ENCODE assay signal across 11 mouse cellular contexts in the genomic region with DNA sequence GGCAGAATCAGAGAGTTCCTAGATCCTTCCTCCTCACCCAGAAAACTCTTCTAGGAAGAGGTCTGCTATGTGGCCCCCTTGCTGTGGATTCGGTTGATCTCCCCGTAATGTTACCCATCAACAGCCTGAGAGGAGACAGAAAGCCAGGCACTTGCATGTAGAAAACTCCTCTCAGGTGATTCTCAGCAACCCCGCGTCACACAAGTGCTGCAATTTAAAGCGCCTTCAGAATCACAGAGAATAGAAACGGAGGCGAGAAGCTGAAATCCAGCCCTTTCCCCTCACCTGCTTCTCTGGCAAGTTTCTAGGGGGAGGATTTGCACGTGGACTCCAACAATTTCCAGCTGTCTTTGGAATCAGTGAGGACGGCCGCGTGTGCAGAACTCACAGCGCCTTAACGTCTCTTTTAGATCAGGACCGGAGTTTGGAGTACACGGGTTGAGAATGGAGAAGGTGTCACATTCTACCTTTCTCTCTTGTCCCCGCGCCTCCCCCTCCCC. TPM values are rescaled to one million over a fixed set of nuclear protein-coding genes. Genes with fewer than 3 reads are reported as not detected.
DNase-seq lines count a peak whose midpoint lies in the region; ATAC-seq and TF ChIP-seq lines count a peak whose summit lies in the region.
"Had no signal": no experiment of that assay in that cellular context is flagged by ENCODE, and none has a peak within 500 bp of the region (broad histone marks: within the 10 kb centered on the region; RNA-seq: fewer than 3 reads in every experiment).

No protein-coding gene starts in this region.

- H3K9ac ChIP-seq in limb, embryonic 12.5 days (replicated peaks) = no peak overlapping the region
- no peak overlapping the region for H3K9ac ChIP-seq in neural tube, embryonic 15.5 days (replicated peaks)

- peak overlapping the region; percentile 63 for H3K4me3 ChIP-seq in heart, embryonic 10.5 days
- H3K4me3 ChIP-seq in testis, adult 2 months (ENCODE audit: control insufficient read depth, low read depth, low read length) = peak overlapping the region; percentile 68
- peak overlapping the region; percentile 56 for H3K4me3 ChIP-seq in limb, embryonic 12.5 days (replicated peaks)
- H3K4me3 ChIP-seq in neural tube, embryonic 15.5 days (replicated peaks) = peak overlapping the region; percentile 56
- no peak overlapping the region for H3K4me3 ChIP-seq in left cerebral cortex, adult 2 months

- intact Hi-C loops in heart, postnatal 10 days (cut with DNase I) = loop anchor here (2.0 kb wide), 1 partner anchor 48 kb away; a partner anchor contains a TSS
- intact Hi-C loops in left cerebral cortex, adult 2 months (cut with DNase I) = no loop called here

- TF ChIP-seq CTCF in testis, adult 2 months (IDR thresholded peaks at IDR 0.05; ENCODE audit: control insufficient read depth, insufficient read depth, insufficient replicate concordance, low read depth, low read length) = no peak
- TF ChIP-seq CTCF in left cerebral cortex, adult 2 months (IDR thresholded peaks at IDR 0.05) = no peak

- no peaks in the 10 kb centered on the region for H3K36me3 ChIP-seq in heart, embryonic 10.5 days
- H3K36me3 ChIP-seq in testis, adult 2 months (ENCODE audit: control insufficient read depth, insufficient read depth, low read length) = no peaks in the 10 kb centered on the region
- no peaks in the 10 kb centered on the region for H3K36me3 ChIP-seq in limb, embryonic 12.5 days
- no peaks in the 10 kb centered on the region for H3K36me3 ChIP-seq in neural tube, embryonic 15.5 days

- no peaks in the 10 kb centered on the region for H3K9me3 ChIP-seq in heart, embryonic 10.5 days
- no peaks in the 10 kb centered on the region for H3K9me3 ChIP-seq in limb, embryonic 12.5 days
- no peaks in the 10 kb centered on the region for H3K9me3 ChIP-seq in neural tube, embryonic 15.5 days (replicated peaks)

- H3K27ac ChIP-seq in heart, embryonic 10.5 days = no peak overlapping the region
- H3K27ac ChIP-seq in testis, adult 2 months (ENCODE audit: control insufficient read depth, insufficient read depth, low read depth, low read length) = no peak overlapping the region
- H3K27ac ChIP-seq in limb, embryonic 12.5 days = no peak overlapping the region
- H3K27ac ChIP-seq in neural tube, embryonic 15.5 days (replicated peaks) = no peak overlapping the region
- H3K27ac ChIP-seq in left cerebral cortex, adult 2 months = no peak overlapping the region

- peak; percentile 69 for DNase-seq in heart, embryonic 10.5 days (ENCODE audit: low spot score)
- no peak for DNase-seq in heart, postnatal 10 days
- DNase-seq in testis, postnatal 10 days (ENCODE audit: low spot score) = no peak
- DNase-seq in left cerebral cortex, adult 2 months (ENCODE audit: extremely low spot score in 1 of 2, low spot score in 2 of 2) = no peak
- DNase-seq in layer of hippocampus, adult 11-12 months (ENCODE audit: low spot score) = no peak
- DNase-seq: adrenal gland, adult 2 months had no signal

- WGBS in heart, embryonic 10.5 days = under 1% methylated on average over 17 of the region's 17 CpGs
- WGBS in limb, embryonic 12.5 days = 2% methylated on average over 17 of the region's 17 CpGs
- under 1% methylated on average over 17 of the region's 17 CpGs for WGBS in neural tube, embryonic 15.5 days

- peaks cover 37% of the 10 kb centered on the region for H3K4me1 ChIP-seq in heart, embryonic 10.5 days
- H3K4me1 ChIP-seq in testis, adult 2 months (ENCODE audit: control insufficient read depth, insufficient read depth, low read length) = peaks cover 33% of the 10 kb centered on the region
- peaks cover 49% of the 10 kb centered on the region for H3K4me1 ChIP-seq in limb, embryonic 12.5 days (replicated peaks)
- peaks cover 39% of the 10 kb centered on the region for H3K4me1 ChIP-seq in neural tube, embryonic 15.5 days

- H3K4me2 ChIP-seq in limb, embryonic 12.5 days = peak overlapping the region; percentile 95
- peak overlapping the region; percentile 95 for H3K4me2 ChIP-seq in neural tube, embryonic 15.5 days

- ATAC-seq in limb, embryonic 12.5 days (ENCODE audit: insufficient number of reproducible peaks, insufficient read depth, low FRiP score, low TSS enrichment, low read depth) = no peak
- no peak for ATAC-seq in neural tube, embryonic 15.5 days (ENCODE audit: low FRiP score)

- H3K27me3 ChIP-seq in heart, embryonic 10.5 days (ENCODE audit: insufficient read depth, poor library complexity, severe bottlenecking) = peaks cover 78% of the 10 kb centered on the region
- no peaks in the 10 kb centered on the region; the same call in 1 of the 2 replicates for H3K27me3 ChIP-seq in testis, adult 2 months (ENCODE audit: control insufficient read depth, insufficient read depth, low read length)
- peaks cover 69% of the 10 kb centered on the region for H3K27me3 ChIP-seq in limb, embryonic 12.5 days
- peaks cover 67% of the 10 kb centered on the region for H3K27me3 ChIP-seq in neural tube, embryonic 15.5 days (replicated peaks)

- TF ChIP-seq POLR2A in testis, adult 2 months (IDR thresholded peaks at IDR 0.05; ENCODE audit: control insufficient read depth, low read depth, low read length) = no peak

RNA-seq across cellular contexts. Expression of a gene that starts 1.1 kb away (rescaled TPM):
- polyA plus RNA-seq in heart, embryonic 10.5 days (2016; fragmentation: Nextera tagmentation; extraction: Ambion mirVana) = 0.10 TPM in 1 of 2 replicates, not detected in the other
- total RNA-seq in heart, postnatal 10 days (2021) = under 1 TPM; 0.14 to 0.37 TPM
- 6.2 and 7.8 TPM in 2 replicates for polyA plus RNA-seq in testis, adult 2 months (2012; rRNA removed)
- polyA plus RNA-seq in limb, embryonic 12.5 days (2016; fragmentation: Nextera tagmentation; extraction: Ambion mirVana) = 0.21 and 0.37 TPM in 2 replicates
- polyA plus RNA-seq in neural tube, embryonic 15.5 days (2015; fragmentation: Nextera tagmentation; extraction: Ambion mirVana) = 0.13 and 0.37 TPM in 2 replicates
- 1 to 10 TPM; 1.5 to 2.0 TPM for total RNA-seq in left cerebral cortex, adult 2 months (2021)

RNA-seq across cellular contexts. Expression of a gene that starts 7.1 kb away (rescaled TPM):
- 0.13 TPM in 1 of 2 replicates, not detected in the other for polyA plus RNA-seq in heart, embryonic 10.5 days (2016; fragmentation: Nextera tagmentation; extraction: Ambion mirVana)
- not detected for total RNA-seq in heart, postnatal 10 days (2021)
- 0.12 TPM in 1 of 2 replicates, not detected in the other for polyA plus RNA-seq in testis, adult 2 months (2012; rRNA removed)
- not detected in 2 replicates for polyA plus RNA-seq in limb, embryonic 12.5 days (2016; fragmentation: Nextera tagmentation; extraction: Ambion mirVana)
- polyA plus RNA-seq in neural tube, embryonic 15.5 days (2015; fragmentation: Nextera tagmentation; extraction: Ambion mirVana) = 0.08 and 0.11 TPM in 2 replicates
- total RNA-seq in left cerebral cortex, adult 2 months (2021) = under 1 TPM; 0.36 to 0.37 TPM
- total RNA-seq: adrenal gland, adult 2 months had no signal
- polyA plus RNA-seq: adrenal gland, adult 2 months; embryonic facial prominence, embryonic 11.5 days; large intestine, adult 2 months had no signal

RNA-seq across cellular contexts. Expression of a gene that starts 48.4 kb away (rescaled TPM):
- not detected in 2 replicates for polyA plus RNA-seq in heart, embryonic 10.5 days (2016; fragmentation: Nextera tagmentation; extraction: Ambion mirVana)
- total RNA-seq in heart, postnatal 10 days (2021) = under 1 TPM in 1 of 2 experiments, not detected in 1; 0.17 TPM
- polyA plus RNA-seq in testis, adult 2 months (2012; rRNA removed) = 7.5 and 15.4 TPM in 2 replicates
- polyA plus RNA-seq in limb, embryonic 12.5 days (2016; fragmentation: Nextera tagmentation; extraction: Ambion mirVana) = not detected in 2 replicates
- not detected in 2 replicates for polyA plus RNA-seq in neural tube, embryonic 15.5 days (2015; fragmentation: Nextera tagmentation; extraction: Ambion mirVana)
- total RNA-seq in left cerebral cortex, adult 2 months (2021) = under 1 TPM in 1 of 2 experiments, not detected in 1; 0.29 TPM
- total RNA-seq: adrenal gland, adult 2 months had no signal
- polyA plus RNA-seq: adrenal gland, adult 2 months; embryonic facial prominence, embryonic 11.5 days had no signal

RNA-seq across cellular contexts. Expression of a gene that starts 59.2 kb away (rescaled TPM):
- polyA plus RNA-seq in heart, embryonic 10.5 days (2016; fragmentation: Nextera tagmentation; extraction: Ambion mirVana) = 19.7 and 24.7 TPM in 2 replicates
- 10 to 100 TPM; 12.8 to 15.9 TPM for total RNA-seq in heart, postnatal 10 days (2021)
- 6.7 and 7.0 TPM in 2 replicates for polyA plus RNA-seq in testis, adult 2 months (2012; rRNA removed)
- 38.4 and 43.4 TPM in 2 replicates for polyA plus RNA-seq in limb, embryonic 12.5 days (2016; fragmentation: Nextera tagmentation; extraction: Ambion mirVana)
- 31.3 and 35.2 TPM in 2 replicates for polyA plus RNA-seq in neural tube, embryonic 15.5 days (2015; fragmentation: Nextera tagmentation; extraction: Ambion mirVana)
- 10 to 100 TPM; 19.1 to 22.0 TPM for total RNA-seq in left cerebral cortex, adult 2 months (2021)

RNA-seq across cellular contexts. Expression of a gene that starts 59.3 kb away (rescaled TPM):
- polyA plus RNA-seq in heart, embryonic 10.5 days (2016; fragmentation: Nextera tagmentation; extraction: Ambion mirVana) = 68.3 and 68.9 TPM in 2 replicates
- total RNA-seq in heart, postnatal 10 days (2021) = 10 to 100 TPM; 29.4 to 31.6 TPM
- 20.3 and 29.2 TPM in 2 replicates for polyA plus RNA-seq in testis, adult 2 months (2012; rRNA removed)
- 96.6 and 97.3 TPM in 2 replicates for polyA plus RNA-seq in limb, embryonic 12.5 days (2016; fragmentation: Nextera tagmentation; extraction: Ambion mirVana)
- polyA plus RNA-seq in neural tube, embryonic 15.5 days (2015; fragmentation: Nextera tagmentation; extraction: Ambion mirVana) = 56.0 and 59.6 TPM in 2 replicates
- total RNA-seq in left cerebral cortex, adult 2 months (2021) = 10 to 100 TPM; 46.0 to 47.3 TPM
